Mouse (Mus musculus) MEL (cell line): ENCODE results near the gene Dnase1l2. TPM values are rescaled to one million over a fixed set of nuclear protein-coding genes. Genes with fewer than 3 reads are reported as not detected.

Experiments used
- DNase-seq: peaks from one replicate; pipeline ENCODE4 v3.0.0; 2011; ENCODE audit warnings: low read depth, low spot score
- H3K27ac ChIP-seq: 2 replicates; pipeline ENCODE4 v1.5.1; 2012; ENCODE audit warnings: low read depth, mild to moderate bottlenecking, control low read depth, low read length, moderate library complexity; ENCODE audit not compliant: control insufficient read depth
- H3K27me3 ChIP-seq, 2 experiments: fragments of 150-350 bp in 1 of 2; sonication (generic) in 1 of 2; 2 replicates each; pipeline ENCODE4 v1.6.1; 2012; ENCODE audit warnings: low read length in 2 of 2, mild to moderate bottlenecking in 2 of 2, improper control_type of control experiment in 1 of 2, moderate library complexity in 1 of 2; ENCODE audit not compliant: insufficient read depth in 2 of 2, control insufficient read depth in 1 of 2
- H3K36me3 ChIP-seq, 2 experiments: 2 replicates each; pipeline ENCODE4 v1.6.1; 2012 to 2014; ENCODE audit warnings: low read length in 2 of 2, improper control_type of control experiment in 1 of 2, inconsistent platforms in 1 of 2, mild to moderate bottlenecking in 1 of 2; ENCODE audit not compliant: insufficient read depth in 2 of 2, control insufficient read depth in 1 of 2
- H3K4me1 ChIP-seq, 2 experiments: fragments of 150-350 bp in 1 of 2; sonication (generic) in 1 of 2; 2 replicates each; pipeline ENCODE4 v1.6.1; 2012; ENCODE audit warnings: low read length in 2 of 2, improper control_type of control experiment in 1 of 2, mild to moderate bottlenecking in 1 of 2; ENCODE audit not compliant: insufficient read depth in 2 of 2, control insufficient read depth in 1 of 2
- H3K4me3 ChIP-seq, 2 experiments: fragments of 150-350 bp in 1 of 2; sonication (generic) in 1 of 2; 2 replicates each; pipeline ENCODE4 v1.5.1; 2012; ENCODE audit warnings: low read depth in 2 of 2, low read length in 2 of 2, mild to moderate bottlenecking in 2 of 2, moderate library complexity in 2 of 2, control low read depth in 1 of 2, improper control_type of control experiment in 1 of 2; ENCODE audit not compliant: control insufficient read depth in 1 of 2, insufficient read depth in 1 of 2
- H3K79me2 ChIP-seq: 2 replicates; pipeline ENCODE4 v1.6.1; 2012; ENCODE audit warnings: mild to moderate bottlenecking, low read length, moderate library complexity; ENCODE audit not compliant: control insufficient read depth, poor library complexity, insufficient read depth
- H3K9ac ChIP-seq: 2 replicates; pipeline ENCODE4 v1.6.1; 2012; ENCODE audit warnings: low read depth, mild to moderate bottlenecking, control low read depth, low read length, moderate library complexity; ENCODE audit not compliant: control insufficient read depth, poor library complexity, severe bottlenecking
- H3K9me3 ChIP-seq: fragments of 150-350 bp; sonication (generic); replicated peaks from 2 replicates; pipeline ENCODE4 v1.6.1; 2012; ENCODE audit warnings: mild to moderate bottlenecking, low read length, improper control_type of control experiment, moderate library complexity; ENCODE audit not compliant: insufficient read depth
- CHD1 ChIP-seq: IDR thresholded peaks from 2 replicates; pipeline ENCODE4 v1.6.1; 2012; ENCODE audit warnings: low read depth, mild to moderate bottlenecking, inconsistent platforms, low read length, improper control_type of control experiment
- CHD2 ChIP-seq: IDR thresholded peaks from 2 replicates; pipeline ENCODE4 v1.6.1; 2011; ENCODE audit warnings: low read length, improper control_type of control experiment
- E2F4 ChIP-seq: IDR thresholded peaks from 2 replicates; pipeline ENCODE4 v1.6.1; 2011; ENCODE audit warnings: low read depth, low read length, improper control_type of control experiment, borderline replicate concordance
- ETS1 ChIP-seq: IDR thresholded peaks from 2 replicates; pipeline ENCODE4 v1.6.1; 2012; ENCODE audit warnings: low read depth, mild to moderate bottlenecking, inconsistent platforms, low read length, improper control_type of control experiment, moderate library complexity
- GATA1 ChIP-seq: IDR thresholded peaks from 2 replicates; pipeline ENCODE4 v1.6.1; 2011; ENCODE audit warnings: low read depth, low read length, improper control_type of control experiment
- MAFK ChIP-seq: IDR thresholded peaks from 2 replicates; pipeline ENCODE4 v1.6.1; 2011; ENCODE audit warnings: low read depth, mild to moderate bottlenecking, low read length, improper control_type of control experiment, borderline replicate concordance
- MAX ChIP-seq: IDR thresholded peaks from 2 replicates; pipeline ENCODE4 v1.6.1; 2011; ENCODE audit warnings: low read length, improper control_type of control experiment
- MAZ ChIP-seq: IDR thresholded peaks from 2 replicates; pipeline ENCODE4 v1.6.1; 2012; ENCODE audit warnings: low read depth, mild to moderate bottlenecking, inconsistent platforms, low read length, improper control_type of control experiment
- MXI1 ChIP-seq: IDR thresholded peaks from 2 replicates; pipeline ENCODE4 v1.6.1; 2011; ENCODE audit warnings: mild to moderate bottlenecking, low read depth, low read length, improper control_type of control experiment
- MYB ChIP-seq: IDR thresholded peaks from 2 replicates; pipeline ENCODE4 v1.6.1; 2011; ENCODE audit warnings: mild to moderate bottlenecking, low read depth, low read length, improper control_type of control experiment
- MYC ChIP-seq: IDR thresholded peaks from 2 replicates; pipeline ENCODE4 v1.6.1; 2011; ENCODE audit warnings: low read depth, mild to moderate bottlenecking, low read length, improper control_type of control experiment, moderate library complexity
- NELFE ChIP-seq: IDR thresholded peaks from 2 replicates; pipeline ENCODE4 v1.6.1; 2011; ENCODE audit warnings: low read depth, low read length, improper control_type of control experiment
- NRF1 ChIP-seq: IDR thresholded peaks from 2 replicates; pipeline ENCODE4 v1.6.1; 2014; ENCODE audit warnings: low read depth, mild to moderate bottlenecking, inconsistent platforms, low read length, improper control_type of control experiment, moderate library complexity; ENCODE audit not compliant: poor library complexity, insufficient read depth, severe bottlenecking
- POLR2A ChIP-seq, 2 experiments: IDR thresholded peaks; 2 replicates each; pipeline ENCODE4 v1.6.1; 2011 to 2012; ENCODE audit warnings: low read length in 2 of 2, mild to moderate bottlenecking in 2 of 2, control low read depth in 1 of 2, improper control_type of control experiment in 1 of 2, low read depth in 1 of 2, moderate library complexity in 1 of 2; ENCODE audit not compliant: control insufficient read depth in 1 of 2, insufficient read depth in 1 of 2, poor library complexity in 1 of 2
- POLR2AphosphoS2 ChIP-seq: IDR thresholded peaks from 2 replicates; pipeline ENCODE4 v1.6.1; 2011; ENCODE audit warnings: low read length, improper control_type of control experiment
- POLR2AphosphoS5 ChIP-seq: IDR thresholded peaks from 2 replicates; pipeline ENCODE4 v1.6.1; 2012; ENCODE audit warnings: low read depth, borderline replicate concordance, mild to moderate bottlenecking, inconsistent platforms, low read length, moderate library complexity, mixed read lengths
- SMC3 ChIP-seq: IDR thresholded peaks from 2 replicates; pipeline ENCODE4 v1.6.1; 2011; ENCODE audit warnings: low read depth, low read length, improper control_type of control experiment
- TAL1 ChIP-seq: IDR thresholded peaks from 2 replicates; pipeline ENCODE4 v1.6.1; 2012; ENCODE audit warnings: mild to moderate bottlenecking, inconsistent platforms, low read length, moderate library complexity, mixed read lengths
- TCF12 ChIP-seq: IDR thresholded peaks from 2 replicates; pipeline ENCODE4 v1.6.1; 2014; ENCODE audit warnings: low read depth, mild to moderate bottlenecking, inconsistent platforms, low read length, improper control_type of control experiment, moderate library complexity
- UBTF ChIP-seq: IDR thresholded peaks from 2 replicates; pipeline ENCODE4 v1.6.1; 2012; ENCODE audit warnings: low read depth, mild to moderate bottlenecking, inconsistent platforms, low read length, improper control_type of control experiment, moderate library complexity, borderline replicate concordance; ENCODE audit not compliant: insufficient read depth
- USF1 ChIP-seq: IDR thresholded peaks from 2 replicates; pipeline ENCODE4 v1.6.1; 2014; ENCODE audit warnings: low read depth, mild to moderate bottlenecking, inconsistent platforms, low read length, improper control_type of control experiment, moderate library complexity
- ZC3H11A ChIP-seq: IDR thresholded peaks from 2 replicates; pipeline ENCODE4 v1.6.1; 2012; ENCODE audit warnings: low read depth, mild to moderate bottlenecking, inconsistent platforms, low read length, improper control_type of control experiment
- ZNF384 ChIP-seq: IDR thresholded peaks from 2 replicates; pipeline ENCODE4 v1.6.1; 2012; ENCODE audit warnings: low read depth, mild to moderate bottlenecking, inconsistent platforms, low read length, improper control_type of control experiment
- polyA plus RNA-seq, 2 experiments: library from polyadenylated mRNA; stranded (reverse) in 1 of 2; unstranded in 1 of 2; fragments of >175 nt in 1 of 2; fragments of >200 nt in 1 of 2; gene quantifications; 2 replicates each; pipeline versions ENCODE4 v1.2.1 to v1.2.4; 2012; ENCODE audit warnings: low replicate concordance in 2 of 2, low read depth in 1 of 2; ENCODE audit not compliant: insufficient read length in 2 of 2, insufficient read depth in 1 of 2, missing spikeins in 1 of 2
- total RNA-seq: library from RNA; depleted of rRNA; stranded (reverse); fragments of 300-350 nt; gene quantifications from 2 replicates; pipeline ENCODE4 v1.2.3, GENCODE M21; 2012

The Dnase1l2 gene
- total and polyA plus RNA-seq, 3 experiments = 0.62 to 1.8 TPM; not detected in 1

DNA sequence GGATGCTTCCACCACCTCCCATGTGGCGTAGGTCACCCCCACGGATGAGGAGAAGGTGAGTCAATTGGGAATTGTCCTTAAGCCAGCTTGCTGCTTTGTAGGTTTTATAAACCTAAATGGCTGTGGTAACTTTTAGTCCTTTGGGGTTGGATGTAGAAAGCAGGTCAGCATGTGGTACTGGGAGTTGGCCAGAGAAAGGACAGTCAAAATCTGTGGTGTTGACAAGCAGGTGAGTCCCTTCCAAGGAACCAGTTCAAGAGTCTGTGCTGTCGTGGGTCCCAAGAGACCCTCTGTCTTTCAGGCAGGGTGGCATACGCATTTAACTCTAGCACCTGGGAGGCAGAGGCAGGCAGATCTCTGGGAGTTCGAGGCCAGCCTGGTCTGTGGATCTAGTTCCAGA lies 18.4 kb downstream of the Dnase1l2 start:
- DNase-seq = no peak
- H3K27ac ChIP-seq = no peak overlapping the region
- peaks cover 15% of the 10 kb centered on the region for H3K79me2 ChIP-seq
- H3K9ac ChIP-seq = no peak overlapping the region
- H3K9me3 ChIP-seq = no peaks in the 10 kb centered on the region
- no peak overlapping the region for H3K4me3 ChIP-seq
- peaks cover 3 to 29% of the 10 kb centered on the region in 2 experiments; a peak in 3 of 4 replicates for H3K36me3 ChIP-seq
- peaks cover 0 to 2% of the 10 kb centered on the region in 2 experiments; a peak in 2 of 4 replicates for H3K4me1 ChIP-seq
- no peaks in the 10 kb centered on the region for H3K27me3 ChIP-seq
- no peak for TF ChIP-seq NRF1
- no peak for TF ChIP-seq USF1
- TF ChIP-seq E2F4 = no peak
- TF ChIP-seq CHD2 = no peak
- no peak for TF ChIP-seq TCF12
- no peak for TF ChIP-seq POLR2AphosphoS5
- TF ChIP-seq CHD1 = no peak
- no peak for TF ChIP-seq MXI1
- no peak for TF ChIP-seq NELFE
- no peak for TF ChIP-seq POLR2A (IDR thresholded peaks at IDR 0.05; ENCODE audit: control insufficient read depth in 1 of 2, insufficient read depth in 1 of 2, low read depth in 1 of 2, low read length in 2 of 2, poor library complexity in 1 of 2)
- no peak for TF ChIP-seq MAFK
- no peak for TF ChIP-seq SMC3
- no peak for TF ChIP-seq TAL1
- TF ChIP-seq MAZ = no peak
- no peak for TF ChIP-seq ETS1
- TF ChIP-seq MYC = no peak
- TF ChIP-seq ZC3H11A = no peak
- TF ChIP-seq GATA1 = no peak

DNA sequence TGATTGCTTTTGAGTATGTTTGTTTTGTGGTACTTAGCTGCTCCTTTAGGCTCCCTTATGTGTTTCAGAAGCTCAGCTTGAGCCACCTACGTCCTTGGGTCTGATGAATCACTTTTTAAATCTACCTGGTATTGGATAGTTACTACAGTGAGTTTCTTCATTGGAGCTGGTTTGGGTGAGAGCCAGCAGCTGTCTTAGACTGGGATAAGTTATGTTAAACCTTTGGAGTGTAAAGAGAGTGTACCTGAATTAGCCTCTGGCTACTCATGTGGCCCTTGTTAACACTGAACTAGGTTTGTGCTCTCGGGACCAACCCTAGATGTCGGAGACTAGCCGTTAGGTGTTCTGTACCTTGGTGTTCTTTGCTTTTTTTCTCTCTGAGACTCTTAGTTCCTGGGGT lies 19.8 kb downstream of the Dnase1l2 start:
- no peaks in the 10 kb centered on the region for H3K9me3 ChIP-seq
- H3K27ac ChIP-seq = no peak overlapping the region
- peaks cover 0 to 2% of the 10 kb centered on the region in 2 experiments; a peak in 2 of 4 replicates for H3K4me1 ChIP-seq
- TF ChIP-seq MAX (no peak), GATA1 (no peak), TCF12 (no peak), E2F4 (no peak), ZNF384 (no peak), MXI1 (no peak), SMC3 (no peak), UBTF (no peak), NELFE (no peak), POLR2AphosphoS2 (no peak), MYB (no peak)
- TF ChIP-seq, all 39 proteins: peak for 0
- Histone ChIP-seq H3K27me3 (no peaks in the 10 kb centered on the region), H3K79me2 (peaks cover 22% of the 10 kb centered on the region), H3K36me3 (peaks cover 9 to 38% of the 10 kb centered on the region in 2 experiments), H3K4me3 (no peak overlapping the region), H3K9ac (no peak overlapping the region)
- no peak for DNase-seq
